In genomic region chr13:49546517-49546916, GRCm38 (mm10) we compare ENCODE assay signal across 13 mouse cellular contexts. TPM values are rescaled to one million over a fixed set of nuclear protein-coding genes. Genes with fewer than 3 reads are reported as not detected.
DNase-seq lines count a peak whose midpoint lies in the region; ATAC-seq and TF ChIP-seq lines count a peak whose summit lies in the region.
"Had no signal": no experiment of that assay in that cellular context is flagged by ENCODE, and none has a peak within 500 bp of the region (broad histone marks: within the 10 kb centered on the region; RNA-seq: fewer than 3 reads in every experiment).

No protein-coding gene starts in this region.

- no peak overlapping the region for H3K9ac ChIP-seq in lung, embryonic 15.5 days
- no peak overlapping the region for H3K9ac ChIP-seq in limb, embryonic 13.5 days
- H3K9ac ChIP-seq in stomach, postnatal 0 days (ENCODE audit: low read length): peak overlapping the region; percentile 8; the same call in 1 of the 2 replicates
- no peak overlapping the region for H3K9ac ChIP-seq in midbrain, embryonic 11.5 days (ENCODE audit: low read length)
- H3K9ac ChIP-seq: liver, embryonic 13.5 days had no signal

- H3K36me3 ChIP-seq in lung, embryonic 15.5 days: no peaks in the 10 kb centered on the region
- H3K36me3 ChIP-seq in limb, embryonic 13.5 days: no peaks in the 10 kb centered on the region
- no peaks in the 10 kb centered on the region for H3K36me3 ChIP-seq in stomach, postnatal 0 days (ENCODE audit: control insufficient read depth, insufficient read depth, low read length)
- no peaks in the 10 kb centered on the region for H3K36me3 ChIP-seq in midbrain, embryonic 11.5 days (ENCODE audit: control insufficient read depth, insufficient read depth, low read length)
- H3K36me3 ChIP-seq: liver, embryonic 13.5 days had no signal

- TF ChIP-seq CTCF in lung, adult 2 months (IDR thresholded peaks at IDR 0.05; ENCODE audit: insufficient read depth, low read length): no peak
- no peak for TF ChIP-seq CTCF in stomach, postnatal 0 days (IDR thresholded peaks at IDR 0.05; ENCODE audit: low read depth)

- no peaks in the 10 kb centered on the region for H3K4me1 ChIP-seq in lung, embryonic 15.5 days
- no peaks in the 10 kb centered on the region for H3K4me1 ChIP-seq in lung, adult 2 months (ENCODE audit: control insufficient read depth, insufficient read depth, low read length)
- peaks cover 35% of the 10 kb centered on the region for H3K4me1 ChIP-seq in limb, embryonic 13.5 days
- H3K4me1 ChIP-seq in stomach, postnatal 0 days (replicated peaks; ENCODE audit: control insufficient read depth, insufficient read depth): no peaks in the 10 kb centered on the region
- H3K4me1 ChIP-seq in midbrain, embryonic 11.5 days (ENCODE audit: control insufficient read depth, insufficient read depth, low read length): no peaks in the 10 kb centered on the region
- H3K4me1 ChIP-seq: liver, embryonic 13.5 days had no signal

- no peak overlapping the region for H3K4me2 ChIP-seq in lung, embryonic 15.5 days
- peak overlapping the region; percentile 31 for H3K4me2 ChIP-seq in limb, embryonic 13.5 days (replicated peaks)
- peak overlapping the region; percentile 26; the same call in 1 of the 2 replicates for H3K4me2 ChIP-seq in stomach, postnatal 0 days (replicated peaks; ENCODE audit: low read depth)
- H3K4me2 ChIP-seq in midbrain, embryonic 11.5 days: no peak overlapping the region
- H3K4me2 ChIP-seq: liver, embryonic 13.5 days had no signal

- DNase-seq in lung, adult 2 months: no peak
- DNase-seq in heart, postnatal 25 days (ENCODE audit: low spot score): peak; percentile 9
- no peak for DNase-seq in stomach, postnatal 0 days (ENCODE audit: low spot score)
- no peak for DNase-seq in left cerebral cortex, adult 9 months (ENCODE audit: low spot score in 2 of 2)
- DNase-seq in embryo, embryonic 10 days (ENCODE audit: low spot score): no peak
- no peak for DNase-seq in midbrain, embryonic 11.5 days (ENCODE audit: low spot score, missing footprints)
- DNase-seq: cerebellum, adult 11-12 months; liver, embryonic 13.5 days; thymus, postnatal 4 days had no signal

- no peaks in the 10 kb centered on the region for H3K27me3 ChIP-seq in lung, embryonic 15.5 days
- H3K27me3 ChIP-seq in limb, embryonic 13.5 days: no peaks in the 10 kb centered on the region
- no peaks in the 10 kb centered on the region for H3K27me3 ChIP-seq in stomach, postnatal 0 days (ENCODE audit: control insufficient read depth, insufficient read depth, low read length)
- no peaks in the 10 kb centered on the region for H3K27me3 ChIP-seq in midbrain, embryonic 11.5 days (ENCODE audit: control insufficient read depth, insufficient read depth, low read length)
- H3K27me3 ChIP-seq: liver, embryonic 13.5 days had no signal

- ATAC-seq in lung, embryonic 15.5 days (ENCODE audit: borderline replicate concordance, extremely low read depth, low FRiP score, low TSS enrichment): no peak
- no peak for ATAC-seq in limb, embryonic 13.5 days (ENCODE audit: low FRiP score, low read depth)
- ATAC-seq in stomach, postnatal 0 days (ENCODE audit: low FRiP score, low TSS enrichment): no peak
- no peak for ATAC-seq in midbrain, embryonic 11.5 days (ENCODE audit: low FRiP score)
- ATAC-seq: midbrain, embryonic 16.5 days had no signal

- TF ChIP-seq EP300 in stomach, postnatal 0 days (optimal IDR thresholded peaks at IDR 0.05): no peak

- intact Hi-C loops in heart, postnatal 25 days (cut with DNase I): loop anchor here (5.0 kb wide), 1 partner anchor 74 kb away; no protein-coding TSS in a partner anchor

- 68% methylated on average over 1 of the region's 1 CpGs for WGBS in lung, embryonic 15.5 days
- 64% methylated on average over 1 of the region's 1 CpGs for WGBS in lung, adult 2 months
- 68% methylated on average over 1 of the region's 1 CpGs for WGBS in limb, embryonic 13.5 days
- 49% methylated on average over 1 of the region's 1 CpGs for WGBS in stomach, postnatal 0 days
- WGBS in midbrain, embryonic 11.5 days: 83% methylated on average over 1 of the region's 1 CpGs

- H3K27ac ChIP-seq in lung, embryonic 15.5 days: peak overlapping the region; percentile 11; the same call in 1 of the 2 replicates
- H3K27ac ChIP-seq in limb, embryonic 13.5 days: peak overlapping the region; percentile 75; the same call in 1 of the 2 replicates
- H3K27ac ChIP-seq in stomach, postnatal 0 days (replicated peaks): peak overlapping the region; percentile 67
- H3K27ac ChIP-seq in midbrain, embryonic 11.5 days (ENCODE audit: low read depth, low read length): no peak overlapping the region
- H3K27ac ChIP-seq: liver, embryonic 13.5 days had no signal

- H3K9me3 ChIP-seq in lung, embryonic 15.5 days: no peaks in the 10 kb centered on the region
- no peaks in the 10 kb centered on the region for H3K9me3 ChIP-seq in limb, embryonic 13.5 days
- no peaks in the 10 kb centered on the region for H3K9me3 ChIP-seq in stomach, postnatal 0 days (ENCODE audit: control insufficient read depth, low read length)
- H3K9me3 ChIP-seq in midbrain, embryonic 11.5 days (ENCODE audit: control insufficient read depth, low read length): no peaks in the 10 kb centered on the region
- H3K9me3 ChIP-seq: liver, embryonic 13.5 days had no signal

- no peak for TF ChIP-seq POLR2A in lung, adult 2 months (IDR thresholded peaks at IDR 0.05; ENCODE audit: borderline replicate concordance, extremely low read depth, low read depth, low read length)

- no peak overlapping the region for H3K4me3 ChIP-seq in lung, embryonic 15.5 days
- H3K4me3 ChIP-seq in lung, adult 2 months (replicated peaks; ENCODE audit: extremely low read depth, low read depth, low read length): no peak overlapping the region
- no peak overlapping the region for H3K4me3 ChIP-seq in limb, embryonic 13.5 days
- H3K4me3 ChIP-seq in stomach, postnatal 0 days (ENCODE audit: low read depth, low read length): peak overlapping the region; percentile 14; the same call in 1 of the 2 replicates
- no peak overlapping the region for H3K4me3 ChIP-seq in midbrain, embryonic 11.5 days (ENCODE audit: low read depth, low read length)
- H3K4me3 ChIP-seq: liver, embryonic 13.5 days had no signal

RNA-seq across cellular contexts. Expression of gene Aspn, which starts 2.3 kb away (rescaled TPM):
- polyA plus RNA-seq in lung, embryonic 15.5 days (2015; fragmentation: Nextera tagmentation; extraction: Ambion mirVana): 30.6 and 32.0 TPM in 2 replicates
- 0.98 and 4.0 TPM in 2 replicates for polyA plus RNA-seq in lung, adult 2 months (2012; rRNA removed)
- total RNA-seq in heart, postnatal 25 days (2021): 10 to 100 TPM; 24.0 to 28.6 TPM
- polyA plus RNA-seq in limb, embryonic 13.5 days (2015; fragmentation: Nextera tagmentation; extraction: Ambion mirVana): 41.4 and 48.2 TPM in 2 replicates
- 106 and 127 TPM in 2 replicates for polyA plus RNA-seq in stomach, postnatal 0 days (2015; fragmentation: Nextera tagmentation; extraction: Ambion mirVana)
- polyA plus RNA-seq in midbrain, embryonic 11.5 days (2014; fragmentation: Nextera tagmentation; extraction: Ambion mirVana): 0.05 and 0.66 TPM in 2 replicates
- total RNA-seq: granulocyte monocyte progenitor cell, adult 5-6 weeks had no signal

RNA-seq across cellular contexts. Expression of gene Omd, which starts 35.7 kb away (rescaled TPM):
- 0.92 and 1.1 TPM in 2 replicates for polyA plus RNA-seq in lung, embryonic 15.5 days (2015; fragmentation: Nextera tagmentation; extraction: Ambion mirVana)
- 0.23 and 0.73 TPM in 2 replicates for polyA plus RNA-seq in lung, adult 2 months (2012; rRNA removed)
- total RNA-seq in heart, postnatal 25 days (2021): 1 to 10 TPM in 1 of 2 experiments, under 1 TPM in 1; 0.84 to 1.5 TPM
- polyA plus RNA-seq in limb, embryonic 13.5 days (2015; fragmentation: Nextera tagmentation; extraction: Ambion mirVana): 2.4 and 4.0 TPM in 2 replicates
- 0.30 and 0.36 TPM in 2 replicates for polyA plus RNA-seq in stomach, postnatal 0 days (2015; fragmentation: Nextera tagmentation; extraction: Ambion mirVana)
- 0.32 and 0.38 TPM in 2 replicates for polyA plus RNA-seq in midbrain, embryonic 11.5 days (2014; fragmentation: Nextera tagmentation; extraction: Ambion mirVana)
- total RNA-seq: granulocyte monocyte progenitor cell, adult 5-6 weeks had no signal

RNA-seq across cellular contexts. Expression of gene Ecm2, which starts 41.9 kb away (rescaled TPM):
- 1.3 and 1.6 TPM in 2 replicates for polyA plus RNA-seq in lung, embryonic 15.5 days (2015; fragmentation: Nextera tagmentation; extraction: Ambion mirVana)
- polyA plus RNA-seq in lung, adult 2 months (2012; rRNA removed): 3.1 and 7.5 TPM in 2 replicates
- total RNA-seq in heart, postnatal 25 days (2021): 10 to 100 TPM; 15.1 to 16.1 TPM
- polyA plus RNA-seq in limb, embryonic 13.5 days (2015; fragmentation: Nextera tagmentation; extraction: Ambion mirVana): 1.4 and 1.9 TPM in 2 replicates
- 2.0 and 2.2 TPM in 2 replicates for polyA plus RNA-seq in stomach, postnatal 0 days (2015; fragmentation: Nextera tagmentation; extraction: Ambion mirVana)
- 0.55 and 1.2 TPM in 2 replicates for polyA plus RNA-seq in midbrain, embryonic 11.5 days (2014; fragmentation: Nextera tagmentation; extraction: Ambion mirVana)

RNA-seq across cellular contexts. Expression of gene Tes3-ps, which starts 53.4 kb away (rescaled TPM):
- 0.94 and 1.4 TPM in 2 replicates for polyA plus RNA-seq in lung, embryonic 15.5 days (2015; fragmentation: Nextera tagmentation; extraction: Ambion mirVana)
- polyA plus RNA-seq in lung, adult 2 months (2012; rRNA removed): not detected in 2 replicates
- total RNA-seq in heart, postnatal 25 days (2021): 1 to 10 TPM; 1.5 TPM
- 1.2 and 1.5 TPM in 2 replicates for polyA plus RNA-seq in limb, embryonic 13.5 days (2015; fragmentation: Nextera tagmentation; extraction: Ambion mirVana)
- polyA plus RNA-seq in stomach, postnatal 0 days (2015; fragmentation: Nextera tagmentation; extraction: Ambion mirVana): 0.35 and 0.45 TPM in 2 replicates
- 0.61 and 0.62 TPM in 2 replicates for polyA plus RNA-seq in midbrain, embryonic 11.5 days (2014; fragmentation: Nextera tagmentation; extraction: Ambion mirVana)

Comparison
In these comparisons a context has a peak if more than half of its experiments do, and no peak if none do; other contexts are left out.
1. H3K4me2 ChIP-seq: peak in limb, embryonic 13.5 days (single experiment) and stomach, postnatal 0 days (single experiment); none in lung, embryonic 15.5 days (single experiment) and midbrain, embryonic 11.5 days (single experiment).